Mouse (Mus musculus): ENCODE measurements around the gene Runx2. TPM values are rescaled to one million over a fixed set of nuclear protein-coding genes. Genes with fewer than 3 reads are reported as not detected.

Runx2 gene
- polyA plus RNA-seq, 1 experiment from 2014 or later: 0.89 TPM

DNA sequence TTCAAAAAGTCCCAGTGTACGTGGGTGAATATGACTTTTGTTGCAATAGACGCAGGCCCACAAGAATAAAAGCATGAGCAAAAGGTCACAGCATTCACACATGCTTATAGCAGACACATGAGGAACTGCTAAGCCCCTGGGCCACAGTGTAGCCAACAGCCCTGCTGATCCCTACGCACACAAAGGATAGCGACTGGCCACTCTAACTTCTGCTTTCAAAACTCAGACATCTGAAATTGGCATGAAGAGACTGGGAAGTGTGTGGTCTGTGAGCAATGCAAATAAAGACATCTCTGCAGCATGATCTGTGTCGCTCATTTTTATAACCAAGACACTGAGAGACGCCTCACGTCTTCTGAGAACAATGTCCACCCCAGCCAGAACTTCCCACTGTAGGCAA lies 150.7 kb downstream of the Runx2 start:
- 72% methylated on average over 7 of the region's 7 CpGs for WGBS
- Histone ChIP-seq H3K27me3 (ENCODE audit: control insufficient read depth, insufficient read depth, low read length) (no peaks in the 10 kb centered on the region), H3K27ac (ENCODE audit: low read length) (no peak overlapping the region), H3K9me3 (replicated peaks; ENCODE audit: control insufficient read depth, low read length) (no peaks in the 10 kb centered on the region), H3K36me3 (ENCODE audit: control insufficient read depth, insufficient read depth, low read length) (no peaks in the 10 kb centered on the region), H3K4me1 (ENCODE audit: control insufficient read depth, insufficient read depth, low read length) (no peaks in the 10 kb centered on the region), H3K4me2 (ENCODE audit: low read depth, low read length) (no peak overlapping the region), H3K4me3 (replicated peaks; ENCODE audit: low read length) (no peak overlapping the region), H3K9ac (ENCODE audit: low read length) (no peak overlapping the region)
- ATAC-seq (ENCODE audit: insufficient read depth, low FRiP score): no peak

DNA sequence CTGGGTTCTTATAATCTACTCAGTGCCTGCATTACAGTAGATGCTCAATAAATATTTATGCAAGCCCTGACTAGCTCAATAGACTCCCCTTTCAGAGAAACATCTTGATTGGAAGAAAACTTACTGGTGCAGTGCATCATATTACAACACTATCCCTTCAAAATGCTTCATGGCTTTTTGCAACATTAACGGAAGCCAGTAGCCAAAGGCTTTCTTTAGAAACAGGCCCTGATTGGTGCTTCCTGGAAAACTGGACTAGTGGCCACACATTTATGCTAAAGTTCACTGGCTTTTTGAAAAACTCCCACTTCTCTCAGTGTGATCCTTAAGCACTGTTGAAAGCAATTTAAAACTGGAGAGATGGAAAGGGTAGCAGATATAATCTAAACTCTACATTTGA lies 151.4 kb downstream of the Runx2 start:
- Histone ChIP-seq H3K4me1 (ENCODE audit: control insufficient read depth, insufficient read depth, low read length) (no peaks in the 10 kb centered on the region), H3K36me3 (ENCODE audit: control insufficient read depth, insufficient read depth, low read length) (no peaks in the 10 kb centered on the region), H3K9me3 (replicated peaks; ENCODE audit: control insufficient read depth, low read length) (no peaks in the 10 kb centered on the region), H3K9ac (ENCODE audit: low read length) (no peak overlapping the region), H3K4me2 (ENCODE audit: low read depth, low read length) (no peak overlapping the region), H3K4me3 (replicated peaks; ENCODE audit: low read length) (no peak overlapping the region), H3K27ac (ENCODE audit: low read length) (no peak overlapping the region), H3K27me3 (ENCODE audit: control insufficient read depth, insufficient read depth, low read length) (no peaks in the 10 kb centered on the region)
- ATAC-seq (ENCODE audit: insufficient read depth, low FRiP score): no peak
- WGBS: 62% methylated on average over 1 of the region's 1 CpGs

DNA sequence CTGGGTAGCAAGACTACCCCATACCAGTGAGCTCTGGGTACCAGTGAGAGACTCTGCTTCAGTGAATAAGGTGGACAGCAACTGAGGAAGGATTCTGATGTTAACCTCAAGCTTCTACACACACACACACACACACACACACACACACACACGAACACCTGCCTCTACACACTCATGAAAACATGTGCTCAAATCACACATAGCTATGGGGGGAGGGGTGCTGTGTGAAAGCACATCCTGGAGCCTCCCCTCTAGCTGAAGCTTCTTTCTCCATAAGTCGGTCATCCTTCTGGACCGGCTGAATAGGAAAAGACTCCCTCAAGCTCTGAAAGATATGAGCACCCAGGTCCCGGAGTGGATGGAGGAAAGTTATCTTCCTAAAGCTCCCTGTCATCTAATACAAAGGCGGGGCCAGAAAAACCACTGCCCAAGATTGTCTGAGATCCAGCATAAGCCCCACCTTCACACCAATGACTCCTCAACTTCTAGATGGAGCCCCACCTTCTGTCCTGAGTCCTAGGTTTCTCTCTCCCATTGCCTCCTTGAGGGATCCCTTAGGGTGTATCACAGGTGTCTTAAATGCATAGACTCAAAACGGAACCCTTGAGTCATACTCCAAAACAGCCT lies 152.4 kb downstream of the Runx2 start:
- Histone ChIP-seq H3K4me3 (replicated peaks; ENCODE audit: low read length) (no peak overlapping the region), H3K27ac (ENCODE audit: low read length) (no peak overlapping the region), H3K27me3 (ENCODE audit: control insufficient read depth, insufficient read depth, low read length) (no peaks in the 10 kb centered on the region), H3K4me1 (ENCODE audit: control insufficient read depth, insufficient read depth, low read length) (no peaks in the 10 kb centered on the region), H3K9ac (ENCODE audit: low read length) (no peak overlapping the region), H3K36me3 (ENCODE audit: control insufficient read depth, insufficient read depth, low read length) (no peaks in the 10 kb centered on the region), H3K9me3 (replicated peaks; ENCODE audit: control insufficient read depth, low read length) (no peaks in the 10 kb centered on the region), H3K4me2 (ENCODE audit: low read depth, low read length) (no peak overlapping the region)
- WGBS: 88% methylated on average over 6 of the region's 6 CpGs
- ATAC-seq (ENCODE audit: insufficient read depth, low FRiP score): no peak

DNA sequence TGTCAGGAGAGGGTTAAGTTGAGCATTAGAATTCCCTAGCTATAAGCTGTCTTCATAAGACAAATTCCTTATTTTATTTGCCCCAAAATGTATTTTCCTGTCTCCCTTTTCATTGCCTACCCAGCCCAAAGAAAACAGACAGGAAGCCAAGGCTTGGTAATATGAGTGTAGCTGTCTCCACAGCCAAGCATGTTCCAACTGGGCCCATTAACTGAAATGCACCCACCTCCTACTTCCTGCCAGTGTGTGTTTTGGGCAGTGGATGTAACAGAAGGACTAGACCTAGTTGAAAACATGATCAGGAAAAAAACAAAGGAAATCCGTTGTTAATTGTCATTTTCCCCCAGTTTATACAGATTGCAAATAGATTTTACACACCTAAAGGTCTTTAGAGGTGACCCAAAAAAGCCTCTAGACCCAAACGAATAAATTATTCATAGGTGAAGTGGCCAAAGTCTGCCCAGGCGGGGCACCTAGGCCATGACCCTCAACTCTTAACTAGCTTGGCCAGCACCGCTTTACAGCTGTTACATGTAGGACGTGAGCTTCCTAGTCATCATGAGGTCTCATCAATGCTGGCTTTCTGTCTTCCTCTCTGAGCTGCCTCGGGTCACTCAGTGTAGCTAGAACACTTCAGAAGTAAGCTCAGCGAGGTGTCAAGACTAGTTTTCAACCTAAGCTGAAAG lies 154.3 kb downstream of the Runx2 start:
- no peak for ATAC-seq (ENCODE audit: insufficient read depth, low FRiP score)
- Histone ChIP-seq H3K9ac (ENCODE audit: low read length) (no peak overlapping the region), H3K4me1 (ENCODE audit: control insufficient read depth, insufficient read depth, low read length) (no peaks in the 10 kb centered on the region), H3K4me3 (replicated peaks; ENCODE audit: low read length) (no peak overlapping the region), H3K27me3 (ENCODE audit: control insufficient read depth, insufficient read depth, low read length) (no peaks in the 10 kb centered on the region), H3K27ac (ENCODE audit: low read length) (no peak overlapping the region), H3K9me3 (replicated peaks; ENCODE audit: control insufficient read depth, low read length) (no peaks in the 10 kb centered on the region), H3K36me3 (ENCODE audit: control insufficient read depth, insufficient read depth, low read length) (no peaks in the 10 kb centered on the region), H3K4me2 (ENCODE audit: low read depth, low read length) (no peak overlapping the region)
- 77% methylated on average over 7 of the region's 7 CpGs for WGBS

DNA sequence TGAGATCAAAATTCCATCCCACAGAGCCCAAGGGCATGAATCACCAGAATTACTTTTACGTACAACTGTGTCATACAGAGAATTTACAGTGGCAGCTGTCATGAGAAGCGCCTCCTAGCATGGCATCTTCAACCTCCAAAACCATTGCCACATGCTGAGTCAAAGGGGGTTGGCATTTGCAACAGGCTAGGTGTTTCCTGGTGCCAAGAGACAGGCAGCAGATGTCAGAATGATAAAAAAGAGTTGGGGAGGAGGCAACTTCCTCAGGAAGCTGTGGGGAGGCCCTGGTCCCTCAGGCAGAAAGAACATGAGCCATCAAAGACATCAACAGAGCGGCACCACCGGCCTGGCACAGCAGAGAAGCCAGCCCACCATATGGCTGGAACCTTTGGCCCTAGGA lies 160.1 kb downstream of the Runx2 start:
- no peak overlapping the region for H3K4me3 ChIP-seq (replicated peaks; ENCODE audit: low read length)
- WGBS: 84% methylated on average over 4 of the region's 4 CpGs
- H3K36me3 ChIP-seq (ENCODE audit: control insufficient read depth, insufficient read depth, low read length): no peaks in the 10 kb centered on the region
- ATAC-seq (ENCODE audit: insufficient read depth, low FRiP score): no peak
- H3K9ac ChIP-seq (ENCODE audit: low read length): no peak overlapping the region
- no peaks in the 10 kb centered on the region for H3K27me3 ChIP-seq (ENCODE audit: control insufficient read depth, insufficient read depth, low read length)
- no peaks in the 10 kb centered on the region for H3K4me1 ChIP-seq (ENCODE audit: control insufficient read depth, insufficient read depth, low read length)
- H3K4me2 ChIP-seq (ENCODE audit: low read depth, low read length): no peak overlapping the region
- H3K27ac ChIP-seq (ENCODE audit: low read length): no peak overlapping the region
- no peaks in the 10 kb centered on the region for H3K9me3 ChIP-seq (replicated peaks; ENCODE audit: control insufficient read depth, low read length)

DNA sequence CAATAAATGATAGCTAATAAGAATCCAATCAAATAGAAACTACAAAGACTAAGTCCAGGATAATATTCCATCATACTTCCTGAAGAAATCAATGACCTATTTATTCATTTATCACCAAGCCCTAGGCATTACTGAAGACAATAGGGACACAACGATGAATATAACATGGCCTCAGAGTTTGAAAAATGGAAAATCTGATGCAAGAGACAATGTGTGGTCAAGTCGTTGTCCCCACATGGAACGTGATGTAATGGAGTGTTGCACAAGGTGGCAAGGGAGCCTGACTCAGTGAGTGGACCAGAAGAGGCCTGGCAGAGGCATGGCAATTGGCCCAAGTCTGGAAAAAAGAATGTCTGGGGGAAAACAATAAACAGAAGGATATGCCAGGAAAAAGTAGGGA lies 161.5 kb downstream of the Runx2 start:
- 88% methylated on average over 3 of the region's 3 CpGs for WGBS
- no peak overlapping the region for H3K27ac ChIP-seq (ENCODE audit: low read length)
- H3K9ac ChIP-seq (ENCODE audit: low read length): no peak overlapping the region
- no peak overlapping the region for H3K4me2 ChIP-seq (ENCODE audit: low read depth, low read length)
- H3K4me3 ChIP-seq (replicated peaks; ENCODE audit: low read length): no peak overlapping the region
- H3K9me3 ChIP-seq (replicated peaks; ENCODE audit: control insufficient read depth, low read length): no peaks in the 10 kb centered on the region
- H3K4me1 ChIP-seq (ENCODE audit: control insufficient read depth, insufficient read depth, low read length): no peaks in the 10 kb centered on the region
- no peak for ATAC-seq (ENCODE audit: insufficient read depth, low FRiP score)
- no peaks in the 10 kb centered on the region for H3K27me3 ChIP-seq (ENCODE audit: control insufficient read depth, insufficient read depth, low read length)
- H3K36me3 ChIP-seq (ENCODE audit: control insufficient read depth, insufficient read depth, low read length): no peaks in the 10 kb centered on the region

DNA sequence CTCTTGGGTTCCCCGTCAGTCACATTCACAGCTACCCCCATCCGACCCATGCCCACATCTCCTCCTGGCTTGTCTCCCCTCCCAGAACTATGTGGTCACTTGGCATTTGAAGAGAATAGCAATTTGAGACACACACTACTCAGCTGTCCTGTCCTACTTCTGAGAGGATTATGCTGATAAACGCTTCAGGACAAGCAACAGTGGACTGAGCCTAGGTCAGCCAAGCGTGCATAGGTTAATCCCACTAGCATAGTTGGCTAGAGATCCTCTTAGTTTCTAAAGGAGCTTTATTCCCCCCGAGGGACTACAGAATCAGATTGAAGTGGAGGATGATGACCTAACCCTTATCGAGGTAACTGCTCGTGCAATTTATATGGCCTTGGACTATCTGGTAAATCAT lies 162.5 kb downstream of the Runx2 start:
- Histone ChIP-seq H3K9me3 (replicated peaks; ENCODE audit: control insufficient read depth, low read length) (no peaks in the 10 kb centered on the region), H3K4me3 (replicated peaks; ENCODE audit: low read length) (no peak overlapping the region), H3K36me3 (ENCODE audit: control insufficient read depth, insufficient read depth, low read length) (no peaks in the 10 kb centered on the region), H3K9ac (ENCODE audit: low read length) (no peak overlapping the region), H3K27ac (ENCODE audit: low read length) (peak overlapping the region; percentile 41; the same call in 1 of the 2 replicates), H3K4me1 (ENCODE audit: control insufficient read depth, insufficient read depth, low read length) (no peaks in the 10 kb centered on the region), H3K27me3 (ENCODE audit: control insufficient read depth, insufficient read depth, low read length) (no peaks in the 10 kb centered on the region), H3K4me2 (ENCODE audit: low read depth, low read length) (no peak overlapping the region)
- WGBS: 87% methylated on average over 7 of the region's 7 CpGs
- no peak for ATAC-seq (ENCODE audit: insufficient read depth, low FRiP score)

DNA sequence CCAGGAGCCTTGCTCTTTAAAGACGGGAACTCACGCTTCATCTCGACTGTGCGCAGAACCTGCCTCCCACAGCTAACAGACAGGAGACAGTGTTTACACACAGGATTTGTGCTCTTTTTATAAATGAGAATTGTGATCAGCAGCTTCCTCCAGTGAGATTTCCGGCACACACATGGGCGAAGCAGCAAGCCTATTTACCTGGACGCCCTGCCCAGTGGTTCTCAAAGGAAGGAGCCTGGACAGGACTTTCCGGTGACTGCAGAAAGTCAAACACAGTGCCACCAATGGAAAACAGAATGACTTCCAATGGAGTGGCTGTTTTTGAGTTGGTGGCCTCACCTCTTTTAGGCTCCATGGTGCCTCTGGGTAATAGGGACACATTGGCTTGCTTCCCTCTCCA lies 163.0 kb downstream of the Runx2 start:
- Histone ChIP-seq H3K27me3 (ENCODE audit: control insufficient read depth, insufficient read depth, low read length) (no peaks in the 10 kb centered on the region), H3K4me3 (replicated peaks; ENCODE audit: low read length) (no peak overlapping the region), H3K27ac (ENCODE audit: low read length) (peak overlapping the region; percentile 41; the same call in 1 of the 2 replicates), H3K36me3 (ENCODE audit: control insufficient read depth, insufficient read depth, low read length) (no peaks in the 10 kb centered on the region), H3K9me3 (replicated peaks; ENCODE audit: control insufficient read depth, low read length) (no peaks in the 10 kb centered on the region), H3K4me2 (ENCODE audit: low read depth, low read length) (no peak overlapping the region), H3K4me1 (ENCODE audit: control insufficient read depth, insufficient read depth, low read length) (no peaks in the 10 kb centered on the region), H3K9ac (ENCODE audit: low read length) (no peak overlapping the region)
- WGBS: 60% methylated on average over 8 of the region's 8 CpGs
- peak; percentile 47; the same call in 1 of the 2 replicates for ATAC-seq (ENCODE audit: insufficient read depth, low FRiP score)

DNA sequence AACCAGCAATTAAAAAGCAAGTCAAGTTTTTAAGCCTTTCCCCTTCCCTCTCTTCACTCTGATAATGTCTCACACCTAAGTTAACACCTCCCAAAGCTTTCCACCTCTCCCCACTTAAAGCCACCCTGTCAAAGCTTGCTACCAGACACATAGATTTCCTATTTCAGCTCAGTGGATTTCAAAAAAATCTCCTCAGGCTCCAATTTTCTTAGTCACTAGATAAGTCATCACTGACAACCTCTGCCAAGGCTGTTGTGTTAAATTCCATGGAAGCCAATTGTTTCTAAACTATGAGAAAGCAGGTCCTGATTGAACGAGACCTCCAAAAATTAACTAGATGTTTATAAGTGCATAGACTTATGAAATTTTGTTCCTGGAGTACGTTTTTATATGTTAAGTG lies 164.2 kb downstream of the Runx2 start:
- Histone ChIP-seq H3K36me3 (ENCODE audit: control insufficient read depth, insufficient read depth, low read length) (no peaks in the 10 kb centered on the region), H3K4me2 (ENCODE audit: low read depth, low read length) (no peak overlapping the region), H3K27me3 (ENCODE audit: control insufficient read depth, insufficient read depth, low read length) (no peaks in the 10 kb centered on the region), H3K9ac (ENCODE audit: low read length) (no peak overlapping the region), H3K4me1 (ENCODE audit: control insufficient read depth, insufficient read depth, low read length) (no peaks in the 10 kb centered on the region), H3K4me3 (replicated peaks; ENCODE audit: low read length) (no peak overlapping the region), H3K27ac (ENCODE audit: low read length) (no peak overlapping the region), H3K9me3 (replicated peaks; ENCODE audit: control insufficient read depth, low read length) (no peaks in the 10 kb centered on the region)
- 75% methylated on average over 2 of the region's 2 CpGs for WGBS
- ATAC-seq (ENCODE audit: insufficient read depth, low FRiP score): no peak
